Mouse (Mus musculus) forebrain, embryonic 15.5 days (tissue): ENCODE results near the gene Cd244a. TPM values are rescaled to one million over a fixed set of nuclear protein-coding genes. Genes with fewer than 3 reads are reported as not detected.

ENCODE experiments used
- ATAC-seq: fragments of 200-750 bp; cut with Nextera tagmentation; replicated peaks from 2 replicates; pipeline ENCODE4 v1.8.0; 2017; ENCODE audit warnings: mild to moderate bottlenecking, moderate TSS enrichment, moderate library complexity
- H3K27ac ChIP-seq: fragments of 300-500 bp; sonication (generic); replicated peaks from 2 replicates; pipeline ENCODE4 v1.5.1; 2015; ENCODE audit warnings: mild to moderate bottlenecking, inconsistent platforms
- H3K27me3 ChIP-seq: fragments of 300-500 bp; sonication (generic); 2 replicates; pipeline ENCODE4 v1.6.1; 2015; ENCODE audit warnings: inconsistent platforms
- H3K36me3 ChIP-seq: fragments of 300-500 bp; sonication (generic); 2 replicates; pipeline ENCODE4 v1.6.1; 2015; ENCODE audit warnings: mild to moderate bottlenecking, inconsistent platforms
- H3K4me1 ChIP-seq: fragments of 300-500 bp; sonication (generic); 2 replicates; pipeline ENCODE4 v1.6.1; 2015; ENCODE audit warnings: inconsistent platforms
- H3K4me2 ChIP-seq: fragments of 300-500 bp; sonication (generic); replicated peaks from 2 replicates; pipeline ENCODE4 v1.6.1; 2015; ENCODE audit warnings: mild to moderate bottlenecking, inconsistent platforms
- H3K4me3 ChIP-seq: fragments of 300-500 bp; sonication (generic); 2 replicates; pipeline ENCODE4 v1.5.1; 2015; ENCODE audit warnings: mild to moderate bottlenecking, inconsistent platforms
- H3K9ac ChIP-seq: fragments of 300-500 bp; sonication (generic); replicated peaks from 2 replicates; pipeline ENCODE4 v1.6.1; 2015; ENCODE audit warnings: mild to moderate bottlenecking, inconsistent platforms
- H3K9me3 ChIP-seq: fragments of 300-500 bp; sonication (generic); 2 replicates; pipeline ENCODE4 v1.6.1; 2016; ENCODE audit warnings: inconsistent platforms
- WGBS: fragments of 180-500 bp; shearing (Covaris S2); methylation state at CpG from one replicate; pipeline ENCODE4 v1.1.7; 2015; ENCODE audit warnings: mixed read lengths; 5-methylcytosine and 5-hydroxymethylcytosine counted together
- polyA plus RNA-seq: library from polyadenylated mRNA; unstranded; fragments of >200 nt; fragmentation: Nextera tagmentation; extraction: Ambion mirVana; gene quantifications from 2 replicates; pipeline ENCODE4 v1.2.1, GENCODE M21; 2015

Gene Cd244a
- polyA plus RNA-seq, 1 experiment from 2014 or later = not detected

- Histone ChIP-seq H3K36me3 (no peaks in the 10 kb centered on the region), H3K9me3 (no peaks in the 10 kb centered on the region), H3K9ac (no peak overlapping the region), H3K4me1 (no peaks in the 10 kb centered on the region), H3K4me2 (no peak overlapping the region), H3K4me3 (no peak overlapping the region), H3K27me3 (no peaks in the 10 kb centered on the region), H3K27ac (no peak overlapping the region)
- no peak for ATAC-seq
- 90% methylated on average over 7 of the region's 7 CpGs for WGBS
Measured at GRCm38 (mm10) chr1:171630041-171630440, 71.0 kb downstream of the Cd244a start.

- WGBS = 62% methylated on average over 4 of the region's 4 CpGs
- no peak overlapping the region for H3K9ac ChIP-seq
- no peaks in the 10 kb centered on the region for H3K9me3 ChIP-seq
- no peak overlapping the region for H3K4me3 ChIP-seq
- no peaks in the 10 kb centered on the region for H3K27me3 ChIP-seq
- ATAC-seq = peak; percentile 70
- no peaks in the 10 kb centered on the region for H3K36me3 ChIP-seq
- no peak overlapping the region for H3K27ac ChIP-seq
- H3K4me1 ChIP-seq = no peaks in the 10 kb centered on the region
- no peak overlapping the region for H3K4me2 ChIP-seq
Measured at GRCm38 (mm10) chr1:171630912-171631311, 71.9 kb downstream of the Cd244a start.

GRCm38 (mm10) chr1:171631447-171631846, 72.5 kb downstream of the Cd244a start:
- no peak overlapping the region for H3K9ac ChIP-seq
- 54% methylated on average over 2 of the region's 2 CpGs for WGBS
- no peaks in the 10 kb centered on the region for H3K4me1 ChIP-seq
- no peak overlapping the region for H3K4me2 ChIP-seq
- no peak overlapping the region for H3K27ac ChIP-seq
- H3K27me3 ChIP-seq = no peaks in the 10 kb centered on the region
- H3K36me3 ChIP-seq = no peaks in the 10 kb centered on the region
- ATAC-seq = peak; percentile 75
- no peaks in the 10 kb centered on the region for H3K9me3 ChIP-seq
- H3K4me3 ChIP-seq = no peak overlapping the region

GRCm38 (mm10) chr1:171635696-171636095, 76.7 kb downstream of the Cd244a start:
- Histone ChIP-seq H3K27ac (no peak overlapping the region), H3K9ac (no peak overlapping the region), H3K4me1 (no peaks in the 10 kb centered on the region), H3K4me3 (no peak overlapping the region), H3K9me3 (no peaks in the 10 kb centered on the region), H3K4me2 (no peak overlapping the region), H3K36me3 (no peaks in the 10 kb centered on the region), H3K27me3 (no peaks in the 10 kb centered on the region)
- ATAC-seq = no peak
- 66% methylated on average over 6 of the region's 6 CpGs for WGBS

GRCm38 (mm10) chr1:171637101-171637500, 78.1 kb downstream of the Cd244a start:
- Histone ChIP-seq H3K9me3 (no peaks in the 10 kb centered on the region), H3K36me3 (no peaks in the 10 kb centered on the region), H3K4me2 (no peak overlapping the region), H3K27ac (no peak overlapping the region), H3K9ac (no peak overlapping the region), H3K27me3 (no peaks in the 10 kb centered on the region), H3K4me3 (no peak overlapping the region), H3K4me1 (no peaks in the 10 kb centered on the region)
- 89% methylated on average over 8 of the region's 8 CpGs for WGBS
- ATAC-seq = no peak

GRCm38 (mm10) chr1:171638686-171639085, 79.7 kb downstream of the Cd244a start:
- H3K9me3 ChIP-seq = no peaks in the 10 kb centered on the region
- H3K27ac ChIP-seq = no peak overlapping the region
- H3K9ac ChIP-seq = no peak overlapping the region
- H3K27me3 ChIP-seq = no peaks in the 10 kb centered on the region
- WGBS = 78% methylated on average over 2 of the region's 2 CpGs
- no peak overlapping the region for H3K4me3 ChIP-seq
- H3K4me1 ChIP-seq = no peaks in the 10 kb centered on the region
- no peak overlapping the region for H3K4me2 ChIP-seq
- H3K36me3 ChIP-seq = no peaks in the 10 kb centered on the region
- no peak for ATAC-seq

- Histone ChIP-seq H3K9ac (no peak overlapping the region), H3K27ac (no peak overlapping the region), H3K4me2 (no peak overlapping the region), H3K9me3 (no peaks in the 10 kb centered on the region), H3K4me1 (no peaks in the 10 kb centered on the region), H3K4me3 (no peak overlapping the region), H3K27me3 (no peaks in the 10 kb centered on the region), H3K36me3 (no peaks in the 10 kb centered on the region)
- no peak for ATAC-seq
- WGBS = 95% methylated on average over 6 of the region's 6 CpGs
Measured at GRCm38 (mm10) chr1:171640796-171641195, 81.8 kb downstream of the Cd244a start.

- Histone ChIP-seq H3K36me3 (no peaks in the 10 kb centered on the region), H3K9ac (no peak overlapping the region), H3K9me3 (no peaks in the 10 kb centered on the region), H3K4me2 (no peak overlapping the region), H3K4me3 (no peak overlapping the region), H3K27me3 (no peaks in the 10 kb centered on the region), H3K27ac (no peak overlapping the region), H3K4me1 (no peaks in the 10 kb centered on the region)
- 83% methylated on average over 7 of the region's 7 CpGs for WGBS
- no peak for ATAC-seq
Measured at GRCm38 (mm10) chr1:171643612-171644011, 84.6 kb downstream of the Cd244a start.

- no peaks in the 10 kb centered on the region for H3K9me3 ChIP-seq
- H3K9ac ChIP-seq = no peak overlapping the region
- H3K27me3 ChIP-seq = no peaks in the 10 kb centered on the region
- no peaks in the 10 kb centered on the region for H3K36me3 ChIP-seq
- 83% methylated on average over 5 of the region's 5 CpGs for WGBS
- H3K4me1 ChIP-seq = no peaks in the 10 kb centered on the region
- no peak overlapping the region for H3K27ac ChIP-seq
- no peak for ATAC-seq
- no peak overlapping the region for H3K4me2 ChIP-seq
- H3K4me3 ChIP-seq = no peak overlapping the region
Measured at GRCm38 (mm10) chr1:171646429-171646940, 87.5 kb downstream of the Cd244a start.

- H3K36me3 ChIP-seq = no peaks in the 10 kb centered on the region
- no peak overlapping the region for H3K9ac ChIP-seq
- no peak overlapping the region for H3K4me3 ChIP-seq
- WGBS = 87% methylated on average over 5 of the region's 5 CpGs
- H3K4me2 ChIP-seq = no peak overlapping the region
- no peak overlapping the region for H3K27ac ChIP-seq
- H3K27me3 ChIP-seq = no peaks in the 10 kb centered on the region
- H3K9me3 ChIP-seq = no peaks in the 10 kb centered on the region
- no peaks in the 10 kb centered on the region for H3K4me1 ChIP-seq
- ATAC-seq = no peak
Measured at GRCm38 (mm10) chr1:171647716-171648115, 88.7 kb downstream of the Cd244a start.

GRCm38 (mm10) chr1:171648840-171649239, 89.8 kb downstream of the Cd244a start:
- ATAC-seq = no peak
- H3K4me3 ChIP-seq = no peak overlapping the region
- no peaks in the 10 kb centered on the region for H3K27me3 ChIP-seq
- H3K9ac ChIP-seq = no peak overlapping the region
- H3K4me1 ChIP-seq = no peaks in the 10 kb centered on the region
- 79% methylated on average over 8 of the region's 8 CpGs for WGBS
- no peak overlapping the region for H3K4me2 ChIP-seq
- no peaks in the 10 kb centered on the region for H3K36me3 ChIP-seq
- no peaks in the 10 kb centered on the region for H3K9me3 ChIP-seq
- no peak overlapping the region for H3K27ac ChIP-seq

GRCm38 (mm10) chr1:171652734-171653133, 93.7 kb downstream of the Cd244a start, which contains the start of gene Slamf7:
Gene Slamf7, minus strand, starts transcription at chr1:171653035.
- WGBS = 90% methylated on average over 5 of the region's 5 CpGs
- Histone ChIP-seq H3K9me3 (no peaks in the 10 kb centered on the region), H3K9ac (no peak within 1 kb of the TSS), H3K4me3 (no peak within 1 kb of the TSS), H3K27ac (no peak within 1 kb of the TSS), H3K36me3 (no peaks in the 10 kb centered on the region), H3K4me2 (no peak within 1 kb of the TSS), H3K4me1 (no peaks in the 10 kb centered on the region), H3K27me3 (no peaks in the 10 kb centered on the region)
- no peak for ATAC-seq

GRCm38 (mm10) chr1:171658561-171658991, 99.6 kb downstream of the Cd244a start:
- no peak overlapping the region for H3K27ac ChIP-seq
- 84% methylated on average over 5 of the region's 5 CpGs for WGBS
- H3K27me3 ChIP-seq = no peaks in the 10 kb centered on the region
- H3K9me3 ChIP-seq = no peaks in the 10 kb centered on the region
- no peak for ATAC-seq
- no peak overlapping the region for H3K4me2 ChIP-seq
- H3K36me3 ChIP-seq = no peaks in the 10 kb centered on the region
- H3K9ac ChIP-seq = no peak overlapping the region
- no peak overlapping the region for H3K4me3 ChIP-seq
- no peaks in the 10 kb centered on the region for H3K4me1 ChIP-seq
